Mouse (Mus musculus) hindbrain, embryonic 16.5 days (tissue): Measurements from ENCODE around the gene Sult1d1. TPM values are rescaled to one million over a fixed set of nuclear protein-coding genes. Genes with fewer than 3 reads are reported as not detected.
"Not testable (repeated sequence)": the region's sequence is repeated elsewhere in the genome, so short reads cannot be mapped to it uniquely, and the experiment has no call there.

ENCODE experiments used
- ATAC-seq: fragments of 200-750 bp; cut with Nextera tagmentation; 2 replicates; pipeline ENCODE4 v1.8.0; 2017; ENCODE audit warnings: moderate TSS enrichment, moderate library complexity
- H3K27ac ChIP-seq: fragments of 300-500 bp; sonication (generic); 2 replicates; pipeline ENCODE4 v1.5.1; 2014; ENCODE audit warnings: low read depth, mild to moderate bottlenecking, control low read depth, low read length, moderate library complexity
- H3K27me3 ChIP-seq: fragments of 300-500 bp; sonication (generic); replicated peaks from 2 replicates; pipeline ENCODE4 v1.6.1; 2014; ENCODE audit warnings: low read length; ENCODE audit not compliant: control insufficient read depth, insufficient read depth
- H3K36me3 ChIP-seq: fragments of 300-500 bp; sonication (generic); 2 replicates; pipeline ENCODE4 v1.6.1; 2014; ENCODE audit warnings: mild to moderate bottlenecking, low read length, moderate library complexity, mixed read lengths; ENCODE audit not compliant: control insufficient read depth, insufficient read depth
- H3K4me1 ChIP-seq: fragments of 300-500 bp; sonication (generic); 2 replicates; pipeline ENCODE4 v1.6.1; 2014; ENCODE audit warnings: low read depth, low read length; ENCODE audit not compliant: control insufficient read depth, insufficient read depth
- H3K4me2 ChIP-seq: fragments of 300-500 bp; sonication (generic); 2 replicates; pipeline ENCODE4 v1.6.1; 2014; ENCODE audit warnings: mild to moderate bottlenecking, low read length, control low read depth, moderate library complexity
- H3K4me3 ChIP-seq: fragments of 300-500 bp; sonication (generic); 2 replicates; pipeline ENCODE4 v1.5.1; 2014; ENCODE audit warnings: mild to moderate bottlenecking, low read length, control low read depth, moderate library complexity
- H3K9ac ChIP-seq: fragments of 300-500 bp; sonication (generic); 2 replicates; pipeline ENCODE4 v1.6.1; 2014; ENCODE audit warnings: low read depth, mild to moderate bottlenecking, control low read depth, low read length, moderate library complexity
- H3K9me3 ChIP-seq: fragments of 300-500 bp; sonication (generic); 2 replicates; pipeline ENCODE4 v1.6.1; 2014; ENCODE audit warnings: mild to moderate bottlenecking, low read length, moderate library complexity; ENCODE audit not compliant: control insufficient read depth
- WGBS: fragments of 180-500 bp; shearing (Covaris S2); extraction: QIAGEN DNeasy Blood & Tissue Kit; methylation state at CpG from one replicate; pipeline ENCODE4 v1.1.7; 2014; 5-methylcytosine and 5-hydroxymethylcytosine counted together
- microRNA-seq: library from miRNA; unstranded; fragments of <30 nt; microRNA quantifications from one replicate; pipeline ENCODE4, GENCODE M21; 2017
- polyA plus RNA-seq: library from polyadenylated mRNA; unstranded; fragments of >200 nt; fragmentation: Nextera tagmentation; extraction: Ambion mirVana; gene quantifications from 2 replicates; pipeline ENCODE4 v1.2.1, GENCODE M21; 2015

Sult1d1 gene
- polyA plus RNA-seq, 1 experiment from 2014 or later = not detected

DNA sequence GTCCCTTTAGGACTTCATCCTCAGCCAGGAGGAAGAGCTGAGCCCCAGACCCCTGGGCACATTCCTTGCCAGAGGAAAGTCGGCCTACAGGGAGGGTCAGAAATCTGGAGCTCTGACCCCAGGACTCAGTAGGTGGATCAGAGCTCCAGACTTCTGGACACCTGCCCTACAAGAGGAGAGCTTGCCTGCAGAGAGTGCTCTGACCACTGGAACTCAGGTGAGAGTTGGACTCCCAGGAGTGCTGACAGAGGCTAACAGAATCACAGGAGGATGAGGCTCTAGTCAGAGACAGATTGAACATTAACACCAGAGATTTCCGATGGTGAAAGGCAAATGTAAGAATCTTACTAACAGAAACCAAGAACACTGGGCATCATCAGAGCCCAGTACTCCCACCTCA is 45.3 kb downstream of the Sult1d1 start:
- not testable (repeated sequence) for H3K4me2 ChIP-seq, H3K27ac ChIP-seq, H3K27me3 ChIP-seq, H3K36me3 ChIP-seq, H3K9me3 ChIP-seq, H3K9ac ChIP-seq, ATAC-seq, H3K4me1 ChIP-seq, H3K4me3 ChIP-seq
- 95% methylated on average over 2 of the region's 2 CpGs for WGBS

DNA sequence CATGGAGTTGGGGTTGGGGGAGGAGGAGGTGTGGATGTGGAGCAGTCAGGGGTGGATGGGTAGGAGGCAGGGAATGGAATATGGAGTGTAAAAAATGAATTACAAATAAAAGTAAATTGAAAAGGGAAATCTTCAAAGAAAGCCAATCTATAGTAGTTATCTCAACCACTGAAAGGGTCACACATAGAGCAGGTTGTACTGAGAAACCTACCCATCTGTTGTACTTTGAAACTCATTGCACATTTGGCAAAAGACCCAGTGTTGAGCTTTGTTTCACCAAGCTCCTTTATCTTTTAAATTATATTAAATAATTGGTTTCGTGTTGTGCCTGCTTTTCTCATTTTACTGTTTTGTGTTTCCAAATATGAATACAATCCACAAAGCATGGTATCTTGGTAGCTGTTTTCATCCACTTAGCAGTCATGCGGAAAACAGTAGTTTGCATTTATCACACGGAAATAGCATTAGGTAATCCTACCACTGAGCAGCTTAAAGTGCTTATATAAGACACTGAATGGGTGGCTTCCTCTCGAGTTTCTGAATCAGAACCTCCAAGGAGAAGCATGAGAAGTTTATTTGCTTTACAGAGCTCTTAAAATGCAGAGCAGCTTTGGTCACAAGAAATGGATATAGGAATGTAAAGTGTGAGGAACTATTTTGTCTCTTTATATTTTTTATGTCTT is 62.9 kb downstream of the Sult1d1 start:
- Histone ChIP-seq H3K27me3 (no peaks in the 10 kb centered on the region), H3K36me3 (no peaks in the 10 kb centered on the region)

More for the DNA sequence above, 62.9 kb downstream of the Sult1d1 start:
- WGBS = 66% methylated on average over 4 of the region's 4 CpGs
- Histone ChIP-seq H3K4me3 (no peak overlapping the region), H3K27ac (no peak overlapping the region), H3K9ac (no peak overlapping the region), H3K4me2 (no peak overlapping the region), H3K4me1 (no peaks in the 10 kb centered on the region), H3K9me3 (no peaks in the 10 kb centered on the region)
- no peak for ATAC-seq

Small RNA genes lying within 50 kb of the gene (microRNA-seq; reads per million reads assigned to microRNA genes)
- gene Mir3969 = 0.62 reads per million

Other genes starting within 250 kb of the Sult1d1 start
- not detected in 2 replicates for gene Ugt2a3, start 231.8 kb downstream of the Sult1d1 start, polyA plus RNA-seq
- not detected in 2 replicates for gene Ugt2b38, start 144.8 kb downstream of the Sult1d1 start, polyA plus RNA-seq
- 0.16 TPM in 1 of 2 replicates, not detected in the other for gene Ugt2a2, start 86.8 kb downstream of the Sult1d1 start, polyA plus RNA-seq
- gene Gm43638, start 82.2 kb downstream of the Sult1d1 start, polyA plus RNA-seq = not detected in 2 replicates
- gene Ugt2a1, start 78.2 kb downstream of the Sult1d1 start, polyA plus RNA-seq = not detected in 2 replicates
- not detected in 2 replicates for gene Sult1b1, start 30.8 kb downstream of the Sult1d1 start, polyA plus RNA-seq
- not detected in 2 replicates for gene Sult1e1, start 22.6 kb upstream of the Sult1d1 start, polyA plus RNA-seq
- not detected in 2 replicates for gene Csn1s1, start 97.2 kb upstream of the Sult1d1 start, polyA plus RNA-seq
- gene Csn2, start 130.6 kb upstream of the Sult1d1 start, polyA plus RNA-seq = not detected in 2 replicates
- gene Csn1s2a, start 205.5 kb upstream of the Sult1d1 start, polyA plus RNA-seq = not detected in 2 replicates
- gene Csn1s2b, start 239.1 kb upstream of the Sult1d1 start, polyA plus RNA-seq = not detected in 2 replicates